Mouse (Mus musculus) mature B cell (primary cell): ENCODE measurements around the gene Pde4dip.

Experiments used
- in situ Hi-C: fragments of 300-500 bp; cut with MboI; formaldehyde crosslinking; loops from 2 replicates; pipeline ENCODE4 v1.14.3; 2019

The Pde4dip gene

GRCm38 (mm10) chr3:97888168-97888901, at the start of gene Pde4dip:
Gene Pde4dip, minus strand, starts transcription at chr3:97888707.
- in situ Hi-C loops, result loop anchor here (10.0 kb wide), 1 partner anchor 204 kb away; no protein-coding TSS in a partner anchor

GRCm38 (mm10) chr3:97937945-97938266, 49.4 kb upstream of the Pde4dip start:
- in situ Hi-C loops, result no loop called here

- in situ Hi-C loops, result no loop called here
These were observed 48.8 kb upstream of the Pde4dip start for GRCm38 (mm10) chr3:97937068-97937944.

GRCm38 (mm10) chr3:97934331-97935300, 46.1 kb upstream of the Pde4dip start:
- in situ Hi-C loops, result no loop called here

GRCm38 (mm10) chr3:97933811-97934210, 45.3 kb upstream of the Pde4dip start:
- in situ Hi-C loops, result no loop called here

- in situ Hi-C loops, result no loop called here
These were observed 44.7 kb upstream of the Pde4dip start for GRCm38 (mm10) chr3:97933251-97933650.

- in situ Hi-C loops, result no loop called here
These were observed 44.3 kb upstream of the Pde4dip start for GRCm38 (mm10) chr3:97932771-97933170.

GRCm38 (mm10) chr3:97932131-97932530, 43.6 kb upstream of the Pde4dip start:
- in situ Hi-C loops, result no loop called here

GRCm38 (mm10) chr3:97931310-97931885, 42.9 kb upstream of the Pde4dip start:
- in situ Hi-C loops, result no loop called here

- in situ Hi-C loops, result no loop called here
These were observed 42.3 kb upstream of the Pde4dip start for GRCm38 (mm10) chr3:97930787-97931158.

GRCm38 (mm10) chr3:97930141-97930786, 41.8 kb upstream of the Pde4dip start:
- in situ Hi-C loops, result no loop called here

GRCm38 (mm10) chr3:97928968-97929858, 40.7 kb upstream of the Pde4dip start:
- in situ Hi-C loops, result no loop called here

- in situ Hi-C loops, result no loop called here
These were observed 38.8 kb upstream of the Pde4dip start for GRCm38 (mm10) chr3:97927322-97927721.

GRCm38 (mm10) chr3:97925246-97925645, 36.7 kb upstream of the Pde4dip start:
- in situ Hi-C loops, result no loop called here

- in situ Hi-C loops, result no loop called here
These were observed 30.5 kb upstream of the Pde4dip start for GRCm38 (mm10) chr3:97918885-97919550.

- in situ Hi-C loops, result no loop called here
These were observed 26.6 kb upstream of the Pde4dip start for GRCm38 (mm10) chr3:97915081-97915480.

- in situ Hi-C loops, result no loop called here
These were observed 22.6 kb upstream of the Pde4dip start for GRCm38 (mm10) chr3:97911093-97911492.

GRCm38 (mm10) chr3:97909737-97910136, 21.2 kb upstream of the Pde4dip start:
- in situ Hi-C loops, result no loop called here

GRCm38 (mm10) chr3:97901586-97901985, 13.1 kb upstream of the Pde4dip start:
- in situ Hi-C loops, result no loop called here
